Mouse (Mus musculus): Measurements from ENCODE around the gene Igfbp3. TPM values are rescaled to one million over a fixed set of nuclear protein-coding genes. Genes with fewer than 3 reads are reported as not detected.
A peak's percentile ranks its signal among the peaks of the same experiment; 100 is the strongest.

The Igfbp3 gene
- polyA plus RNA-seq (2012; rRNA removed): 1.8 and 2.2 TPM in 2 replicates

- no peaks in the 10 kb centered on the region for H3K27me3 ChIP-seq (ENCODE audit: control insufficient read depth, insufficient read depth, low read length)
- peak within 1 kb of the TSS; percentile 82 for H3K4me3 ChIP-seq (ENCODE audit: control insufficient read depth, low read depth, low read length)
- H3K27ac ChIP-seq (ENCODE audit: control insufficient read depth, insufficient read depth, low read depth, low read length): no peak within 1 kb of the TSS
- TF ChIP-seq CTCF (IDR thresholded peaks at IDR 0.05; ENCODE audit: control insufficient read depth, insufficient read depth, insufficient replicate concordance, low read depth, low read length): no peak
- TF ChIP-seq POLR2A (IDR thresholded peaks at IDR 0.05; ENCODE audit: control insufficient read depth, low read depth, low read length): no peak
- peaks cover 9% of the 10 kb centered on the region for H3K4me1 ChIP-seq (ENCODE audit: control insufficient read depth, insufficient read depth, low read length)
- H3K36me3 ChIP-seq (ENCODE audit: control insufficient read depth, insufficient read depth, low read length): no peaks in the 10 kb centered on the region
Observed at GRCm38 (mm10) chr11:7213501-7214341, at the start of gene Igfbp3. Gene Igfbp3 (minus strand): TSS chr11:7213923.

- H3K27ac ChIP-seq (ENCODE audit: control insufficient read depth, insufficient read depth, low read depth, low read length): no peak overlapping the region
- TF ChIP-seq CTCF (IDR thresholded peaks at IDR 0.05; ENCODE audit: control insufficient read depth, insufficient read depth, insufficient replicate concordance, low read depth, low read length) (no peak), POLR2A (IDR thresholded peaks at IDR 0.05; ENCODE audit: control insufficient read depth, low read depth, low read length) (no peak)
Observed at GRCm38 (mm10) chr11:7250870-7251269, 37.1 kb upstream of the Igfbp3 start.

GRCm38 (mm10) chr11:7250415-7250814, 36.7 kb upstream of the Igfbp3 start:
- H3K4me3 ChIP-seq (ENCODE audit: control insufficient read depth, low read depth, low read length): no peak overlapping the region
- no peaks in the 10 kb centered on the region for H3K36me3 ChIP-seq (ENCODE audit: control insufficient read depth, insufficient read depth, low read length)
- no peaks in the 10 kb centered on the region for H3K27me3 ChIP-seq (ENCODE audit: control insufficient read depth, insufficient read depth, low read length)
- no peak for TF ChIP-seq POLR2A (IDR thresholded peaks at IDR 0.05; ENCODE audit: control insufficient read depth, low read depth, low read length)
- no peaks in the 10 kb centered on the region for H3K4me1 ChIP-seq (ENCODE audit: control insufficient read depth, insufficient read depth, low read length)
- H3K27ac ChIP-seq (ENCODE audit: control insufficient read depth, insufficient read depth, low read depth, low read length): no peak overlapping the region

More at GRCm38 (mm10) chr11:7250870-7251269, 37.1 kb upstream of the Igfbp3 start:
- Histone ChIP-seq H3K36me3 (ENCODE audit: control insufficient read depth, insufficient read depth, low read length) (no peaks in the 10 kb centered on the region), H3K27me3 (ENCODE audit: control insufficient read depth, insufficient read depth, low read length) (no peaks in the 10 kb centered on the region), H3K4me3 (ENCODE audit: control insufficient read depth, low read depth, low read length) (no peak overlapping the region), H3K4me1 (ENCODE audit: control insufficient read depth, insufficient read depth, low read length) (no peaks in the 10 kb centered on the region)

- TF ChIP-seq POLR2A (IDR thresholded peaks at IDR 0.05; ENCODE audit: control insufficient read depth, low read depth, low read length) (no peak), CTCF (IDR thresholded peaks at IDR 0.05; ENCODE audit: control insufficient read depth, insufficient read depth, insufficient replicate concordance, low read depth, low read length) (no peak)
- Histone ChIP-seq H3K4me1 (ENCODE audit: control insufficient read depth, insufficient read depth, low read length) (no peaks in the 10 kb centered on the region), H3K27me3 (ENCODE audit: control insufficient read depth, insufficient read depth, low read length) (no peaks in the 10 kb centered on the region), H3K4me3 (ENCODE audit: control insufficient read depth, low read depth, low read length) (no peak overlapping the region), H3K36me3 (ENCODE audit: control insufficient read depth, insufficient read depth, low read length) (no peaks in the 10 kb centered on the region), H3K27ac (ENCODE audit: control insufficient read depth, insufficient read depth, low read depth, low read length) (no peak overlapping the region)
Observed at GRCm38 (mm10) chr11:7244782-7245181, 31.1 kb upstream of the Igfbp3 start.

GRCm38 (mm10) chr11:7239041-7239740, 25.5 kb upstream of the Igfbp3 start:
- no peak overlapping the region for H3K27ac ChIP-seq (ENCODE audit: control insufficient read depth, insufficient read depth, low read depth, low read length)
- no peak overlapping the region for H3K4me3 ChIP-seq (ENCODE audit: control insufficient read depth, low read depth, low read length)
- H3K27me3 ChIP-seq (ENCODE audit: control insufficient read depth, insufficient read depth, low read length): no peaks in the 10 kb centered on the region
- TF ChIP-seq POLR2A (IDR thresholded peaks at IDR 0.05; ENCODE audit: control insufficient read depth, low read depth, low read length) (no peak), CTCF (IDR thresholded peaks at IDR 0.05; ENCODE audit: control insufficient read depth, insufficient read depth, insufficient replicate concordance, low read depth, low read length) (no peak)
- no peaks in the 10 kb centered on the region for H3K36me3 ChIP-seq (ENCODE audit: control insufficient read depth, insufficient read depth, low read length)
- no peaks in the 10 kb centered on the region for H3K4me1 ChIP-seq (ENCODE audit: control insufficient read depth, insufficient read depth, low read length)

GRCm38 (mm10) chr11:7238546-7238945, 24.8 kb upstream of the Igfbp3 start:
- no peak overlapping the region for H3K4me3 ChIP-seq (ENCODE audit: control insufficient read depth, low read depth, low read length)
- no peaks in the 10 kb centered on the region for H3K27me3 ChIP-seq (ENCODE audit: control insufficient read depth, insufficient read depth, low read length)
- TF ChIP-seq POLR2A (IDR thresholded peaks at IDR 0.05; ENCODE audit: control insufficient read depth, low read depth, low read length) (no peak), CTCF (IDR thresholded peaks at IDR 0.05; ENCODE audit: control insufficient read depth, insufficient read depth, insufficient replicate concordance, low read depth, low read length) (no peak)
- no peaks in the 10 kb centered on the region for H3K4me1 ChIP-seq (ENCODE audit: control insufficient read depth, insufficient read depth, low read length)
- H3K36me3 ChIP-seq (ENCODE audit: control insufficient read depth, insufficient read depth, low read length): no peaks in the 10 kb centered on the region
- H3K27ac ChIP-seq (ENCODE audit: control insufficient read depth, insufficient read depth, low read depth, low read length): no peak overlapping the region

- Histone ChIP-seq H3K27ac (ENCODE audit: control insufficient read depth, insufficient read depth, low read depth, low read length) (no peak overlapping the region), H3K27me3 (ENCODE audit: control insufficient read depth, insufficient read depth, low read length) (no peaks in the 10 kb centered on the region), H3K36me3 (ENCODE audit: control insufficient read depth, insufficient read depth, low read length) (no peaks in the 10 kb centered on the region), H3K4me1 (ENCODE audit: control insufficient read depth, insufficient read depth, low read length) (no peaks in the 10 kb centered on the region), H3K4me3 (ENCODE audit: control insufficient read depth, low read depth, low read length) (no peak overlapping the region)
- no peak for TF ChIP-seq POLR2A (IDR thresholded peaks at IDR 0.05; ENCODE audit: control insufficient read depth, low read depth, low read length)
- TF ChIP-seq CTCF (IDR thresholded peaks at IDR 0.05; ENCODE audit: control insufficient read depth, insufficient read depth, insufficient replicate concordance, low read depth, low read length): no peak
Observed at GRCm38 (mm10) chr11:7237712-7238111, 24.0 kb upstream of the Igfbp3 start.
